Mouse (Mus musculus): ENCODE data around the gene 1700012B09Rik. TPM values are rescaled to one million over a fixed set of nuclear protein-coding genes. Genes with fewer than 3 reads are reported as not detected.
A peak's percentile ranks its signal among the peaks of the same experiment; 100 is the strongest.

1700012B09Rik gene
- polyA plus RNA-seq, 1 experiment from 2014 or later, result not detected

- Histone ChIP-seq H3K9me3 (no peaks in the 10 kb centered on the region), H3K9ac (no peak overlapping the region), H3K4me2 (replicated peaks) (no peak overlapping the region), H3K27ac (no peak overlapping the region), H3K27me3 (replicated peaks) (no peaks in the 10 kb centered on the region), H3K4me1 (replicated peaks) (no peaks in the 10 kb centered on the region; the same call in 1 of the 2 replicates), H3K36me3 (no peaks in the 10 kb centered on the region), H3K4me3 (replicated peaks) (no peak overlapping the region)
- no peak for ATAC-seq
- WGBS, result 80% methylated on average over 6 of the region's 6 CpGs
These were observed 44.8 kb downstream of the 1700012B09Rik start for GRCm38 (mm10) chr9:14726005-14726404.

GRCm38 (mm10) chr9:14724755-14725420 lies 45.9 kb downstream of the 1700012B09Rik start:
- H3K9me3 ChIP-seq, result no peaks in the 10 kb centered on the region
- no peak overlapping the region for H3K4me3 ChIP-seq (replicated peaks)
- H3K4me2 ChIP-seq (replicated peaks), result no peak overlapping the region
- 82% methylated on average over 5 of the region's 5 CpGs for WGBS
- no peak overlapping the region for H3K9ac ChIP-seq
- H3K4me1 ChIP-seq (replicated peaks), result peaks cover 2% of the 10 kb centered on the region; the same call in 1 of the 2 replicates
- no peaks in the 10 kb centered on the region for H3K27me3 ChIP-seq (replicated peaks)
- no peak for ATAC-seq
- no peaks in the 10 kb centered on the region for H3K36me3 ChIP-seq
- no peak overlapping the region for H3K27ac ChIP-seq

GRCm38 (mm10) chr9:14721610-14722009 lies 49.2 kb downstream of the 1700012B09Rik start:
- no peak overlapping the region for H3K4me3 ChIP-seq (replicated peaks)
- no peaks in the 10 kb centered on the region for H3K36me3 ChIP-seq
- H3K9me3 ChIP-seq, result no peaks in the 10 kb centered on the region
- no peaks in the 10 kb centered on the region for H3K27me3 ChIP-seq (replicated peaks)
- peaks cover 2% of the 10 kb centered on the region; the same call in 1 of the 2 replicates for H3K4me1 ChIP-seq (replicated peaks)
- WGBS, result 82% methylated on average over 5 of the region's 5 CpGs
- no peak overlapping the region for H3K4me2 ChIP-seq (replicated peaks)
- ATAC-seq, result no peak
- no peak overlapping the region for H3K9ac ChIP-seq
- no peak overlapping the region for H3K27ac ChIP-seq

GRCm38 (mm10) chr9:14720384-14720783 lies 50.4 kb downstream of the 1700012B09Rik start:
- peak; percentile 54 for ATAC-seq

GRCm38 (mm10) chr9:14718332-14718691 lies 52.5 kb downstream of the 1700012B09Rik start:
- Histone ChIP-seq H3K9me3 (no peaks in the 10 kb centered on the region), H3K4me3 (replicated peaks) (no peak overlapping the region), H3K4me2 (replicated peaks) (no peak overlapping the region), H3K27ac (no peak overlapping the region), H3K4me1 (replicated peaks) (0 out of 2 replicates have a peak, but pooled peaks cover 2% of the 10 kb centered on the region), H3K9ac (no peak overlapping the region), H3K36me3 (no peaks in the 10 kb centered on the region), H3K27me3 (replicated peaks) (no peaks in the 10 kb centered on the region)
- ATAC-seq, result no peak

More at GRCm38 (mm10) chr9:14720384-14720783, 50.4 kb downstream of the 1700012B09Rik start:
- H3K4me3 ChIP-seq (replicated peaks), result no peak overlapping the region
- H3K4me1 ChIP-seq (replicated peaks), result peaks cover 2% of the 10 kb centered on the region; the same call in 1 of the 2 replicates
- H3K9me3 ChIP-seq, result no peaks in the 10 kb centered on the region
- no peak overlapping the region for H3K4me2 ChIP-seq (replicated peaks)
- H3K9ac ChIP-seq, result no peak overlapping the region
- H3K36me3 ChIP-seq, result no peaks in the 10 kb centered on the region
- H3K27me3 ChIP-seq (replicated peaks), result no peaks in the 10 kb centered on the region
- H3K27ac ChIP-seq, result no peak overlapping the region
- 46% methylated on average over 2 of the region's 2 CpGs for WGBS

GRCm38 (mm10) chr9:14717689-14718331 lies 53.0 kb downstream of the 1700012B09Rik start:
- Histone ChIP-seq H3K4me1 (replicated peaks) (0 out of 2 replicates have a peak, but pooled peaks cover 2% of the 10 kb centered on the region), H3K9me3 (no peaks in the 10 kb centered on the region), H3K4me2 (replicated peaks) (no peak overlapping the region), H3K27ac (no peak overlapping the region), H3K9ac (no peak overlapping the region), H3K36me3 (no peaks in the 10 kb centered on the region), H3K4me3 (replicated peaks) (no peak overlapping the region), H3K27me3 (replicated peaks) (no peaks in the 10 kb centered on the region)
- 0 out of 2 replicates have a peak, but pooled peaks have one; percentile 11 for ATAC-seq
- 49% methylated on average over 14 of the region's 14 CpGs for WGBS

GRCm38 (mm10) chr9:14715258-14715657 lies 55.6 kb downstream of the 1700012B09Rik start:
- H3K4me1 ChIP-seq (replicated peaks), result 0 out of 2 replicates have a peak, but pooled peaks cover 2% of the 10 kb centered on the region
- ATAC-seq, result no peak
- no peaks in the 10 kb centered on the region for H3K27me3 ChIP-seq (replicated peaks)
- H3K4me2 ChIP-seq (replicated peaks), result no peak overlapping the region
- no peak overlapping the region for H3K4me3 ChIP-seq (replicated peaks)
- no peak overlapping the region for H3K27ac ChIP-seq
- no peak overlapping the region for H3K9ac ChIP-seq
- H3K9me3 ChIP-seq, result no peaks in the 10 kb centered on the region
- 74% methylated on average over 15 of the region's 15 CpGs for WGBS
- H3K36me3 ChIP-seq, result no peaks in the 10 kb centered on the region

GRCm38 (mm10) chr9:14710910-14711309 lies 59.9 kb downstream of the 1700012B09Rik start:
- H3K4me3 ChIP-seq (replicated peaks), result no peak overlapping the region
- ATAC-seq, result no peak
- H3K4me2 ChIP-seq (replicated peaks), result no peak overlapping the region
- 0 out of 2 replicates have a peak, but pooled peaks cover 2% of the 10 kb centered on the region for H3K4me1 ChIP-seq (replicated peaks)
- H3K36me3 ChIP-seq, result no peaks in the 10 kb centered on the region
- H3K27me3 ChIP-seq (replicated peaks), result no peaks in the 10 kb centered on the region
- H3K9ac ChIP-seq, result no peak overlapping the region
- no peaks in the 10 kb centered on the region for H3K9me3 ChIP-seq
- WGBS, result 93% methylated on average over 3 of the region's 3 CpGs
- no peak overlapping the region for H3K27ac ChIP-seq

Other genes starting within 250 kb of the 1700012B09Rik start
- gene Amotl1, start 126.0 kb downstream of the 1700012B09Rik start, polyA plus RNA-seq (2015; fragmentation: Nextera tagmentation; extraction: Ambion mirVana), result 10.1 and 11.7 TPM in 2 replicates
- 0.20 and 0.28 TPM in 2 replicates for gene Piwil4, start 30.3 kb downstream of the 1700012B09Rik start, polyA plus RNA-seq (2015; fragmentation: Nextera tagmentation; extraction: Ambion mirVana)
- gene Fut4, start 18.6 kb downstream of the 1700012B09Rik start, polyA plus RNA-seq (2015; fragmentation: Nextera tagmentation; extraction: Ambion mirVana), result 5.3 and 5.4 TPM in 2 replicates
- 19.5 and 25.0 TPM in 2 replicates for gene Mre11a, start 13.6 kb upstream of the 1700012B09Rik start, polyA plus RNA-seq (2015; fragmentation: Nextera tagmentation; extraction: Ambion mirVana)
- 40.9 and 47.8 TPM in 2 replicates for gene Ankrd49, start 13.8 kb upstream of the 1700012B09Rik start, polyA plus RNA-seq (2015; fragmentation: Nextera tagmentation; extraction: Ambion mirVana)
- gene Gpr83, start 89.2 kb upstream of the 1700012B09Rik start, polyA plus RNA-seq (2015; fragmentation: Nextera tagmentation; extraction: Ambion mirVana), result 0.25 and 0.40 TPM in 2 replicates
- gene Izumo1r, start 132.9 kb upstream of the 1700012B09Rik start, polyA plus RNA-seq (2015; fragmentation: Nextera tagmentation; extraction: Ambion mirVana), result not detected in 2 replicates